Mouse (Mus musculus) adrenal gland, postnatal 25 days (tissue): ENCODE data around the gene Atxn2l. TPM values are rescaled to one million over a fixed set of nuclear protein-coding genes. Genes with fewer than 3 reads are reported as not detected.
"Not testable (repeated sequence)": the region's sequence is repeated elsewhere in the genome, so short reads cannot be mapped to it uniquely, and the experiment has no call there.

Experiments
- DNase-seq: peaks from one replicate; pipeline ENCODE4 v3.0.0; 2021; ENCODE audit warnings: mixed read lengths
- total RNA-seq: library from RNA; stranded (reverse); gene quantifications from 2 replicates; pipeline ENCODE4 v1.2.3, GENCODE M21; 2021

Atxn2l gene
- total RNA-seq, 1 experiment from 2014 or later: 123 TPM

DNA sequence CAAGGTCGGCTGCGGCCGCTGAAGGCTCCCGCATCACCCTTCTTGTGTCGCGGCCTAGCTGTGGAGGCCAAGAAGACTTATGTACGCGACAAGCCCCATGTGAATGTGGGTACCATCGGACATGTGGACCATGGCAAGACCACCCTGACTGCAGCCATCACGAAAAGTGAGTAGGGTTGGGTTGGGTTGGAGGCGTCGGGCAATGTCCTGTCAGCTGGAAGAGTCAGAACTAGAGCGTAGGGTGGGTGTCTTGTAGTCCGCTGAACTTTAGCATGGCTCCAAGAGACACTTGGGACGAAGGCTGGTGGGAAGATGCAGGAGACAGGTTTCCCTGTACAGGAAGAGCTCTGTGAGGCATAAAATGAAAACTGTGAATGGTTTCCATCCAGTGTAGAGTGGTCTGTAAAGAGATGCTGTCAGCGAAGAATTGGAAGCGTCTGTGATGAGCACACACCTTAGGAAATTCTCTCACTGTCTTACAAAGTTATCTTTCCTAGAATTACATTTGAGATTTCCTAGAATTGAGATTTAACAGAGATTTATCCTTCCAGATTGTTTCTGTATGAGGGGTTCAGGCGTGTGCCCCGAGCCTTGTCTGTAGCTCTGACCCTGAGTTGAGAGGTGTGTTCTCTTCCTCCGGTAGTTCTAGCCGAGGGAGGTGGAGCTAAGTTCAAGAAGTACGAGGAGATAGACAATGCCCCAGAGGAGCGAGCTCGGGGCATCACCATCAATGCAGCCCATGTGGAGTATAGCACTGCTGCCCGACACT lies 15.4 kb downstream of the Atxn2l start:
- not testable (repeated sequence) for DNase-seq

DNA sequence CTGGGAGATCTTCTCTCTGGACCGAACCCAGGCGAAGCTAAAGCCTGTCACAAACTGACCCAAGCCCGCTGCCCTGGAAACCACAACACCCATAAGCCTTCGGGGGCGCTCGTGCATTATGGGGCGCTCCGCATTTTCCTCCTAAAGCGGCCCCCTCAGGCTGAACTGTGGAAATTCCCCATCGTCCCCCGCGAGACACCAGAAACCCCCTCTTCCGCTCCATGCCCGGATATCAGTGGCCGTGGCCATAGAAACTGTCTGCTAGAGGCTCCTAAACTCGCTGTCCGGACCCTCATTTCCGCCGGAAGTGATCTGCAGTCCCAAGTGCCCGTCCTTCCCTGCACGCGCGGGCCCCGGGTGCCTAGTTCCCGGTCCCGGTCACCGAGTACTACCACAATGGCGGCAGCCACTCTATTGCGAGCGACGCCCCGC lies 16.2 kb downstream of the Atxn2l start, which contains the start of gene Tufm:
Gene Tufm, plus strand, starts transcription at position 310 of the 432 bp plus-strand sequence.
- peak; percentile 93 for DNase-seq

DNA sequence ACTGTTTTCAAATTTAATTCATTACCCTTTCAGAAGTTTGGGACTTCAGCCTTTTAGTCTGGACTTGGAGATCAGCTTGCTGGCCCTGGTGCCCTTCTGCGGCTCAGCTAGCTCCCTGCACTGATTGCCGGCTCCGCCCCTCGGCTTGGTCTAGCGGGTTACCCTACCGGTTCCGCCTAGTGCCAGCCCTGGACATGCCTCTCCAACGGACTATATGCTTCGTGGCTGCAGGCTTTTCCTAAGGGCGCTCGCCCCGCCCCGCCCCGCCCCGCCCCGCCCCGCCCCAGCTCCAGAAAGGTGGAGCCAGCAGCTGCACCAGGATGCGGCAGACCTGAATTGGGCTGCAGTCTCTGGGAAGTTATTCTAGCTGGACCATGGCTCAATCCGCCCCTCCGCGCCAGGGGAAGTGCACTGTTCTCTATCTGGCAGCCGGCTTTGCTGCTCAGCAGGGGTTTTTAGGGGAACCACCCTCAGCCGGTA lies 20.8 kb downstream of the Atxn2l start:
- DNase-seq: peak; percentile 92

DNA sequence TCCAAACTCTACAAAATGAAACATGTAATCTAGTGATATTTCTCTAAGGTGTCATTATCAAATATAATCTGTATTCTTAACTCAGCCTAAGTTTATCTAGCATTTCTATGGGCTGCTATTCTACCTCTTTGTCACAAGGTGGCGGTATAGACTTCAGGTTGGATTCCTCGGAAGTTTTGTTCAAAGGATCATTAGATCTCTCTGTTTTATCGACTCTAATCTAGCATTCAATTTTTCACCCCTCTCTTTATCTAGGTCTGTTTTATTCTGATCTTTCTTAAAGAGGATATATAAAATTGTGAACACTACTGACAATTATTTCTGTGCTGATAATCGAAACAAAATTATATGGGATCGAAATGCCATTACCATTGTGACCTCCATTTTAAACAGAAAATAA lies 21.5 kb downstream of the Atxn2l start:
- DNase-seq: no peak

DNA sequence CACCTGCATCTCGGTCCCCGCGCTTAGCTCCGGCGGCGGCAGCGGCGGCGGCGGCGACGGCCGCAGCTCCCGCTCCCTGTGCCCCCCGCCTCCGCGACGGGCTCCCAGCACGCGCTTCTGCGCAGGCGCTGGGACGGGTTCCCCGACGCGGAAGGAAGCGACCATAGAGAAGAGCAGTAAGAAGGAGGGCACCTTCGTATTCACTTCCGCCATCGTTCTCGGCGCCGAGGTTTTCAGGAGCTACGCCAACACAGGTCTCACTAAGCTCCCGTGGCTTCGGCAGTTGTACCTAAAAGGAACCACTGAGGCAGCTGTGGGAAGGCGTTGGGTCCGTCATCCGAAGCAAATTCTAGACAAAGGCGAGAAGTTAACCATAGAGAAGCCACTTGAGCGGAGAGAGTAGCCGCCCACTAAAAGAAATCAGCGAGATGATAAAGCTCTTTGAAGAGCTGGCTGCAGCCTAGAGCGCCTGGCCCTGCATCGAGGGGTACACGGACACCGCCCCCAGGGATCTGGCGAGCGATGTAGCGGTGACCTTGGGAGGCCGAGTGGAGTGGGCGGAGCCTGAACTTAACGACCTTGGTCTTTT lies 28.1 kb downstream of the Atxn2l start, which contains the start of gene Sh2b1:
Gene Sh2b1, minus strand, starts transcription at position 432 of the 589 bp plus-strand sequence.
- DNase-seq: peak; percentile 87

DNA sequence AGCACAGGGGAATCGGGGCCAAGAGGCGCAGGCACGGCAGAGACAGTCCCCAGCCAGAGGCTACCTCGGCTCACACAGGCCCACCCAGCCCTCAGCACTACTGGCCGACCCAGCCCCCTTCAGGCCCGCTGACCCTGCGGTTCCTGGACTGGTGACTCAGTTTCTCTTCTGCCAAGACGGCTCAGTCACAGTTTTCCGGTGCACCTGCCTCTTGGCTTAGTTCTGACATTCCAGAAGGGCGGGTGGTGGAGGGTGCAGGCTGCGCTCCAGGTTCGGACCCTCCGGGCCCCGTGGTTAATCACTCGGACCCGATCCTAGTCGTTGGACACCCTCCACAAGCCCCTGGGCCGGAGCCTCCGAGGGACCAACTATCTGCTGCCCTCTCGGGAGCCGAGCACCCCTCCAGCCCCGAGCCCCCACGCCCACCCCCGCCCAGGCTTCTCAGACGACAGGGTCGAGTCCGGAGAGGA lies 28.7 kb downstream of the Atxn2l start:
- no peak for DNase-seq

DNA sequence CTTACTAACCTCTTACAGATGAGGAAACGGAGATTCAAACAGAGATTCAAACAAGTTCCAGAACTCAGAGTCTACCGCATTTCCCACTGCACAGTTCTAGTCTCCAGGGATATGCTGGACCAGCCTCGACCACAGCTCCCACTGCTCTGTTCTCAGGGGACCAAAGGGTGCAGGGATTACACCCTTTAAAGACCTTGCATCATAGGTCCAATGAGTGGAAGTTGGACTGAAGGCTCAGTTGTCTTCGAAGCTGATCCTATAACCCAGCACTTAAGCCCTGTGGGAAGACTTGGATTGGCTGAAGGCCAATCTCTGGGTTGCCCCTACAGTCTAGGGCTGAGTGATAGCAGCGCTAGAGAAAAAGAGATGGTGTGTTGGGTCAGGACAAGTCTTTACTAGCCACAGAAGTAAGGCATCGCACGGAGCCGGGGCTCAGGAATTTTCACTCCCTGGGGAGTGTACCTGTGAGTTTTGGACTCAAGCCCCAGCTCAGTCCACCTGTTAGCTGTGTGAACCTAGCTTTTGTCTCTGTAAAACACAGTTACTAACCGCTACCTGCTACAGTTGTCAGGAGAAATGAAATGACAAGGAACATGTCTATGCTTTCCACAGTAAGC lies 29.7 kb downstream of the Atxn2l start:
- DNase-seq: no peak

DNA sequence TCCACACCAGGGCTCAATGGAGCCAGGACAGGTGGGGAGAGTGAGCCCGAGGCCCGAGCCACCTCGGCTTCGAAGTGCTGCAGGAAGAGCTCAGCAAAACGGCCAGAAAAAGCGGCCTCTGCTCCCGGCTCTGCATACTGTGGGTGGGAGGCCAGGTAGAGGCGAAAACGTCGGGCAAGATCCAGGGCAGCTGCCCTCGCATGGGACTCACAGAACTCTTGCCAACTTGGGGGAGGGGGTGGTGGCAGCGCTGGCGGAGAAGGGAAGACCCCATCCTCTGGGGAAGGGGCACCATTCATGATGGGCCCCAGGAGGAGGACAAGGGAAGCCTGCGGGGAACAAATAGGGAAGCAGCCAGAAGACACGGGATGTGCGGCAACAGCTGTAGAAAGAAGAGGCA lies 30.5 kb downstream of the Atxn2l start:
- no peak for DNase-seq

DNA sequence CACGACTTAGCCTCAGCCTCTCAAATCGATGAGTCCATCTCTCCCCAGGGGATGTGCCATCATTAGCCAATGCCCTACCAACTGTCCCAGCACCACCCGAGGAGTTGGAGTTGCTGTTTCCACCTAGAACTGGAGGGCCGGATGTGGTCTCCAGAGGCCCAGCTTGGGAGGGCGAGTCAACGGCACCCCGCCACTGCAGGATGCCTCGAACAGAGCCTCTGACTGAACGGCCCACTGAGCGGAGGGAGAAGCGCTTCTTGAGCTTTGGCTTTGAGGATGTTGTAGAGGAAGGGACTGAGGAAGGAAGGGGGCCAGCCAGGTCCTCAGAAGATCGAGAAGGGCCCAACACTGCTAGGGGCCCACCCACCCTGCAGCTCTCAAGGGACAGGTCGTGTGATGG lies 30.9 kb downstream of the Atxn2l start:
- DNase-seq: no peak

DNA sequence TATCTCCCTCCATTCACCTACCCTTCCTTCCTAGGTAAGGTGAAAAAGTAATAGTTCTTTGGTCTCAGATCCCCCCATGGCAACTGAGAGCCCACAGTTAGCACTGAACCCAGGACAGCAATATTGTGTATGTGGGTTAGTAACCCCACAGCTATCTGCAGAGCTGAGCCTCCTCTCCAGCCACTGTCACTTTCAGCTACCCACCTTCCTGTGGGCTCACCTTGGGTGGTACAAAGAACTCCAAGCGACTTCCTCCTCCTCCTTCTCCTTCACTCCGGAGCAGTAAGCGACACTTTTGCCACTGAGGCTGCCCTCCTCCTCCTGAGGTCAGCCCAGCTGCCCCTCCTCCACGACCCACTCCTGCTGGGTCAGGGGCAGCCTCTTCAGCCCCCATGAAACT lies 31.4 kb downstream of the Atxn2l start:
- no peak for DNase-seq

DNA sequence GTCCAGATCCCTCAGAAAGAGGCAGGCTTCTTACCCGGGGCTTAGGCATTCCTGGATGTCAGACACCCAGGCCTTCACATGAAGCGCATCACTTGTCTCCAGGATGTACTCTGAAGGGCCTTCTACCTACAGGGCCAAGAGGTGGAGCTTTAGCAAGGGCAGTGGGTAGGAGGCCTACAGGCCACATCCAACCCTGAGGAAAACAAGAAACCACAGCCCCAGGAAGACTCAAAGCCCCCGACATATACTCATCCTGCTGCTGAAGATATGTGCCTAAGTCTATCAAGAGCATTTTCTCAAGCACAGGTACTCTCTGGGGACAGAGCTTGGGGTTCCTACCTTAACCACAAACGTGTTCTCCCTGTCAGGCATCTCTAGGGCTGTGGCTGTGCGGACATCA lies 31.9 kb downstream of the Atxn2l start:
- DNase-seq: no peak

DNA sequence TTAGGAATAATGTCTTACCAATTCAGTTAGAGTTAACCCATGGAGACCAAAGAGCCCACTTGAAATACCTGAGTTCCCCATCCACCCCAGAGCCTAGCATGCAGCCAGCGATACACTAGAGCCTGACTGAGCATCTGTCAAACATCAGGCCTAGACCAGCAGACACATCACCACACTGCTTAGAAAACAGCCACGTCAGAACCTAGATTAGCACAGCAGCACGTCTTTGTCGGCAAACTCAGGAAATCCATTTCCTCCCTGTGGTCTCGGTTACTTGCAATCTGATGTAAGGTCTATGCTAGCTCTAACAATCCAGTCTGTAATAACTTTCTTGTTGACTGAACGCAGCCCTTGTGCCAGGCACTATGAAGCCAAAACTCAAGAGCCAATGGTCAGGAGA lies 33.2 kb downstream of the Atxn2l start:
- DNase-seq: no peak

DNA sequence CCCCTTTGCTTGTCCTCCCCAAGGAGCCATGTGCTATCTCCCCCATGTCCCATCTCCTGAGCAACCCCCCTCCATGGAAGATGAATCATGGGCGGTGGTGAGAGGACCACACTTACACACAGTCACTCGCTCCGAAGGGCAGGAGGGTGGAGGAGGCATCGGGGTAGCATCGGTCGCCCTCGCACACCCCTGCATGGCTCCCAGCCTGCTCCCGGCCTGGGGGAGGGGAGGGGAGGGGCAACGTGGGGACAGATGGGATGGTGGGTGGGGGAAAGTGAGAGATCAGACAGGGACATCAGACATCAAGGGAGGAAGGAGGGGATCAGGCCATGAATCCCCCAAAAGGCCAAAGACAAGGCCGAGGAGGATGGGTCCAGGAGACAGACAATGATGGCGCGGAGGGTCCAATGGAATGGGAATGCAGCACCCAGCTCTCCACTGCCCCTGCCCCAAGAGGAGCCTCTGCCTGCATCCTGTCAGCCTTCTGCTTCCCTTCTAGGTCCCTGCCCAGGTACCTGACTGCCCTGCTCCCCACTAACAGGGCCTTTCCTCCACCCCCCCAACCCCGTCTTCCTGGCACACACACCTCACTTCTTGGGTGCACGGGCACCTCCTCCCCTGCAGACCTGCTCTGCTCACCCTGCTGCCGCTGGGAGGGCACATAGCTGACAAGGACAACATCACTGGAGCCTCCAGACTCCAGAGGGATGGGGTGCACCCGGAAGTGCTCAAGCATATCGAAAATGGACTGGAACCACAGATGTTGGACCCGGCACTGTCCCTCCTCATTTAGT lies 35.2 kb downstream of the Atxn2l start:
- DNase-seq: no peak

DNA sequence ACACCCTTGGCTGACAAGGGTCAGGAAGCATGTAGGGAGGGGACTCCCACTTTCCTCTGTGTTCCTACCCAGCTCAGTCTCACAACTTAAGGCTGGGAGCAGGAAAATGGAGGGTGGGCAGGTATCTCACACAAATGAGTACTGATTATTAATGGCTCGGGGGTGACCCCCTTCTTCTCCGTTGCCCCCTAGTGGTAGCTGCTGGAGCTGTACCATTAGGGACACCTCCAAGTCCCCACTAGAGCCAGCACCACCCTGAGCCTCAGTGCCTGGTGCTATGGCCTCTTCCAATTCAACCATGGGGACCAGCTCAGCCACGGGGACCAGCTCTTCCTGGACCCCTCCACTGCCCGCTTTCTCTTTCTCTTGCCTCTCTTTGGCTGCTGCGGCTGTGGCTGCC lies 36.0 kb downstream of the Atxn2l start:
- peak; percentile 63 for DNase-seq

DNA sequence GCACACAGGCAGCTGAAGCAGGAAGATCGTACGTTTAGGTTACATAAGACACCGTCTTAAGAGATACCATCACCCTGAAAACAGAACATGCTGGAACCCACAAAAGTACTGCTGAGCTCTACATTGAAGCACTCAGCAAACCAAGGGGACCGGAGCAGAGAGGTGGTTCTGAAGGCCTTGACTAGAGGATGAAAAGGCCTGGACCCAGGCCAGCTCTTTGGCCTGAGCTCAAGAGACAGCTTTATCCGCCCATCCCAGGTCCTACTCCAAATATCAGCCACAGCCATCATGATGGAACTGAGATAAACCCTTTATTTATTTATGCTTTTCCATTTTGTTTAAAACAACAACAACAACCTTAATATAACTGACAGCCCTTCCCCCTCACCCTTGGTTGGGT lies 36.5 kb downstream of the Atxn2l start:
- DNase-seq: peak; percentile 45

DNA sequence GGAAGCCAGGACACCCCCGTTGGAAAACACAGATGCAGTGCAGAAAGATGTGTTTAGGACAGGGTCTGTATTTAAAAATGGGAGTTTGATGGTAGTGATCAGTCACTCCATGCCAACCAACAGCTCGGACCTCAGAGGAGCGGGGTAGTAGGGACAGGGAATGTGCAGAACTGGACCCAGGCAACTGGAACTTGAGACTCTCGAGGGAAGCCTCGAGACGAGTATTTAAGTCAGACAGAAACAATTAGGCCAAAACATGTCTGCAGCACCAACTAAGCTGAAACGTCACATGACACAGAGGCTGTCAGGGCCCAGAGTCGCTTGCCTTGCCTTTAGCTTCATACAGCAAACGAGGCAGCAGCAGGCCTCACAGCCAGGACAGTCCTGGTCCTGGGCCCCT lies 37.1 kb downstream of the Atxn2l start:
- no peak for DNase-seq

DNA sequence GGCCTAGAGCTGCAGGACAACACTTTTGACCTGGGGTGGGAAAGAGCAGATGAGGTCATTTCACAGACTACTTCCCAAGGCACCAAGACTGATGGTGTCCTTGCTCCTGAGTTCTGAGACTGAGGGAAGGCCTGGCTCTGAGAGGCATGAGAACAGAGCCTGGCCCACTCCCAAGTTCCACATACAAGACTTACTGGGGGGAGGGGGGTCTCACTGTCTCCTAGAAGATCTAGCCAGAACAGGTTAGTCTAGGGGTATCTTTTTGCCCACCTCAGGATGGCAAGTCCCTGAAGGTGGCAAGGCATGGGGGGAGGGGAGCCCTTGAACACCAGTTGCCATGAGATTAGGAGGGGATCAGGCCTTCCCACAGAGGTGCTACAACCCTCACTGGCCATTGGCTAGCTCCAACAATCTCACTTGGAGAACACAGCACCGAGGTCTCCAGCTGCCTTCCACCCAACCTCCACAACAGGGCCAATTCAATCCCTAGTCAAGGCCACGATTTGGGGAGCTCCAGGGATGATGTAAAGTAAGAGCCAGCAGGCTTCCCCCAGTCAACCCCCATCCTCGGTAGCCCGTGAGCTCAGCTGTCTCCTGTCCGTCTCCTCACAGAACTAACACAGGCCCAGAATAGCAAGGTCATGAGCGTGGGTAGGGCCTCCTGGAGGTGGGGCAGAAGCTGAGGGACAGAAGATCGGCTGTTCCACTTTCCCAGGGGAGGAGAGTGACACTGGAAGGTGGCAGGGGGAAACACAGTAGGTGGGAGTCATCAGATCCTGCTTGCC lies 37.8 kb downstream of the Atxn2l start:
- peak; percentile 31 for DNase-seq

DNA sequence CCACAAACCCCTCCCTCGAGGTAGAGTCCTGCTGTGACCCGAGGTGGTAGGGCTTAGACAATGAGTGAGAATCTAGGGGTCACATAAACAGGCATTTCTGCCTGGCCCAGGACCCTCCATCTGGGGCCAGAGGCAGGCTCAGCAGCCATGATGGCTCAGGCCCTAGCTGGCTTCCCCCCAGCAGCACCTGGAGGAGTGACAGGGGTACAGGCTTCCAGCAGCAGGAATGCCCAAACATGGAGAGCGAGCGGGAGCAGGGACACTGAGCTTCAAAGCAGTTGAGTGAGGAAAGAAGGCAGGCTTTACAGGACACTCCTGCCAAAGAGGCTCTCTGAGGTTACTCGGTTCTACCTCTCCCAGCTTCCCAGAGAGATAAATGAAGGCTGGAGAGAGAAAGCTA lies 38.4 kb downstream of the Atxn2l start:
- DNase-seq: no peak

DNA sequence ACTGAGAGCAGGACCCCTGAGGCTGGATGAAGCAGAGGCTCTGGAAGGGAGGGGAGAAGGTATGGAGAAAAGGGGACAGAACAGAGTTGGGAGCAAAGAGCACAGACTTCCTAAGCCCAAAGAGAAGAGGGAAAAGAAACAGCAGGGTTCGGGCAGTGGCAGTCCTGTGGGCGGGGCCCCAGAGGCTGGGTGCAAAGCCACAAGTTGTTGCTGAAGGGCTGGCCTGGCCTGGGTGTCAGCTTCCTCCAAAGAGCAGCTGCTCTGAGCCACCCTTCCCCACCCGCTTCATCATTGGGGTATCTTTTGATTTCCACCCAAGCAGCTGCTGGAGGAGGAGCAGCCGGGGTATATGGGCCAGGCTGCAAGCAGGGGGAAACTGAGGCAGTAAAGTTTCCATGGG lies 39.1 kb downstream of the Atxn2l start:
- no peak for DNase-seq

DNA sequence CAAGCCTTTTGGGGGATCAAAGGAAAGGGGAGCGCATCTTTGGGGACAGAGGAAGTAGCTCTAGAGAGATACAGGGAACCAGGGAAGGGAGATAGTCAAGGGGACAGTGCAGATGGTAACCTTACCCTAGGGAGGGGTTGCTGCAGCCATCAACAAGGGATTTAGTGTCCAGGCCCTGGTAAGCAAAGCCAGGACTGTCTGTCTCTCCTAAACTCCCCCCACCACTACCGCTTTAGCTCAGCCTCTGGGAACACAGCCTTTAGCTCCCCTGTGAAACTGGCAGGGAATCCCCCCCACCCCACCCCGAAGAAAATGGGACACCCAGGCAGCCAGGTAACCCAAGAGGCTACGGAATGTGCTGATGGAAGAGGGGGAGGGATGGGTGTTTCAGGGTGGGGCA lies 39.7 kb downstream of the Atxn2l start:
- DNase-seq: no peak

DNA sequence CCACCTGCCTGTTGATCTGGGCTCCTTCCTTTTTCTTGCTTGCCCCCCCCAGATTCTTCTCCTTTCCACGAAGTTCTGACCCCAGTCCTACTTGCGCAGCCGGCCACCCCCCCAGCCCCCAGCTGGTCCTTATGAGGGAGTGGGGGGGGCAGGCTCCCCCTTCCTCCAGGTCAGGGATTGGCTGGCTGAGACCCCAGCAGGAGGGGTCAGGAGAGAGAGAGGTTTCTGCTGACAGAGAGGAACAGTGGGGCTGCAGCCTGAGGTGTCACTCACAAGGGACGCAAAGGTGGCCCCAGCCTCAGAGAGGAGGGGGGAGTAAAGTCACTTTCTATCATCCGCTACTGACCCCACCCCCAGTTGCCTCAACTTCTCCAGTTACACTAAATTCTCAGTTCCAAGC lies 40.2 kb downstream of the Atxn2l start, which contains the start of gene Atp2a1:
Gene Atp2a1, minus strand, starts transcription at position 105 of the 400 bp plus-strand sequence.
- DNase-seq: no peak
